Mouse (Mus musculus): Measurements from ENCODE around the gene Mpo. TPM values are rescaled to one million over a fixed set of nuclear protein-coding genes. Genes with fewer than 3 reads are reported as not detected.

Gene Mpo
- polyA plus RNA-seq, 1 experiment: 0.51 TPM

GRCm38 (mm10) chr11:87853597-87853954 lies 60.2 kb downstream of the Mpo start:
- TF ChIP-seq POLR2A (IDR thresholded peaks at IDR 0.05; ENCODE audit: borderline replicate concordance, extremely low read depth, insufficient read depth, insufficient read length, poor library complexity, severe bottlenecking) (no peak), CTCF (IDR thresholded peaks at IDR 0.05; ENCODE audit: borderline replicate concordance, extremely low read depth, insufficient read depth, insufficient read length) (no peak)
- no peak for DNase-seq (ENCODE audit: low read depth)

Other genes with a start within 250 kb of the Mpo start
- not detected in 2 replicates for gene Gm11492, start 226.9 kb upstream of the Mpo start, polyA plus RNA-seq (2012; rRNA removed)
- gene Sept4, start 224.7 kb upstream of the Mpo start, polyA plus RNA-seq (2012; rRNA removed): 17.0 and 19.4 TPM in 2 replicates
- gene Mtmr4, start 201.4 kb upstream of the Mpo start, polyA plus RNA-seq (2012; rRNA removed): 72.7 and 80.3 TPM in 2 replicates
- 0.23 and 0.26 TPM in 2 replicates for gene Hsf5, start 176.4 kb upstream of the Mpo start, polyA plus RNA-seq (2012; rRNA removed)
- 0.87 and 1.4 TPM in 2 replicates for gene Rnf43, start 130.9 kb upstream of the Mpo start, polyA plus RNA-seq (2012; rRNA removed)
- gene Supt4a, start 56.0 kb upstream of the Mpo start, polyA plus RNA-seq (2012; rRNA removed): 118 and 147 TPM in 2 replicates
- gene Tspoap1, start 33.0 kb upstream of the Mpo start, polyA plus RNA-seq (2012; rRNA removed): 150 and 168 TPM in 2 replicates
- gene Lpo, start 34.7 kb downstream of the Mpo start, polyA plus RNA-seq (2012; rRNA removed): 0.33 and 0.63 TPM in 2 replicates
- 21.1 and 29.7 TPM in 2 replicates for gene Mks1, start 59.6 kb downstream of the Mpo start, polyA plus RNA-seq (2012; rRNA removed)
- gene Epx, start 82.0 kb downstream of the Mpo start, polyA plus RNA-seq (2012; rRNA removed): 0.10 and 0.35 TPM in 2 replicates
- 0.01 TPM in 1 of 2 replicates, not detected in the other for gene Olfr462, start 98.7 kb downstream of the Mpo start, polyA plus RNA-seq (2012; rRNA removed)
- 0.05 TPM in 1 of 2 replicates, not detected in the other for gene Olfr463, start 103.8 kb downstream of the Mpo start, polyA plus RNA-seq (2012; rRNA removed)
- 0.18 TPM in 1 of 2 replicates, not detected in the other for gene Olfr464, start 127.4 kb downstream of the Mpo start, polyA plus RNA-seq (2012; rRNA removed)
- 227 and 321 TPM in 2 replicates for gene Dynll2, start 194.0 kb downstream of the Mpo start, polyA plus RNA-seq (2012; rRNA removed)